Mouse (Mus musculus) neural tube, embryonic 15.5 days (tissue): ENCODE measurements around the gene Gsto1. TPM values are rescaled to one million over a fixed set of nuclear protein-coding genes. Genes with fewer than 3 reads are reported as not detected.

Experiments
- ATAC-seq: fragments of 200-750 bp; cut with Nextera tagmentation; 2 replicates; pipeline ENCODE4 v1.8.0; 2017; ENCODE audit warnings: mild to moderate bottlenecking, moderate TSS enrichment, moderate library complexity; ENCODE audit not compliant: low FRiP score
- H3K27ac ChIP-seq: fragments of 300-500 bp; sonication (generic); replicated peaks from 2 replicates; pipeline ENCODE4 v1.5.1; 2015; ENCODE audit warnings: mild to moderate bottlenecking, inconsistent platforms
- H3K27me3 ChIP-seq: fragments of 300-500 bp; sonication (generic); replicated peaks from 2 replicates; pipeline ENCODE4 v1.6.1; 2015; ENCODE audit warnings: inconsistent platforms
- H3K36me3 ChIP-seq: fragments of 300-500 bp; sonication (generic); 2 replicates; pipeline ENCODE4 v1.6.1; 2015; ENCODE audit warnings: inconsistent platforms
- H3K4me1 ChIP-seq: fragments of 300-500 bp; sonication (generic); 2 replicates; pipeline ENCODE4 v1.6.1; 2015; ENCODE audit warnings: inconsistent platforms
- H3K4me2 ChIP-seq: fragments of 300-500 bp; sonication (generic); 2 replicates; pipeline ENCODE4 v1.6.1; 2015; ENCODE audit warnings: inconsistent platforms, mild to moderate bottlenecking, moderate library complexity
- H3K4me3 ChIP-seq: fragments of 300-500 bp; sonication (generic); replicated peaks from 2 replicates; pipeline ENCODE4 v1.5.1; 2015; ENCODE audit warnings: mild to moderate bottlenecking, inconsistent platforms
- H3K9ac ChIP-seq: fragments of 300-500 bp; sonication (generic); replicated peaks from 2 replicates; pipeline ENCODE4 v1.6.1; 2015; ENCODE audit warnings: mild to moderate bottlenecking, inconsistent platforms
- H3K9me3 ChIP-seq: fragments of 300-500 bp; sonication (generic); replicated peaks from 2 replicates; pipeline ENCODE4 v1.6.1; 2016; ENCODE audit warnings: inconsistent platforms
- WGBS: fragments of 180-500 bp; shearing (Covaris S2); methylation state at CpG from one replicate; pipeline ENCODE4 v1.1.7; 2015; ENCODE audit warnings: mixed read lengths; 5-methylcytosine and 5-hydroxymethylcytosine counted together
- polyA plus RNA-seq: library from polyadenylated mRNA; unstranded; fragments of >200 nt; fragmentation: Nextera tagmentation; extraction: Ambion mirVana; gene quantifications from 2 replicates; pipeline ENCODE4 v1.2.1, GENCODE M21; 2015

Gene Gsto1
- polyA plus RNA-seq, 1 experiment from 2014 or later: 156 TPM

- WGBS: 95% methylated on average over 3 of the region's 3 CpGs
- no peak overlapping the region for H3K4me2 ChIP-seq
Measured at GRCm38 (mm10) chr19:47862581-47862980, 7.8 kb downstream of the Gsto1 start.

GRCm38 (mm10) chr19:47864051-47864450 is 9.3 kb downstream of the Gsto1 start:
- 98% methylated on average over 9 of the region's 9 CpGs for WGBS
- H3K4me2 ChIP-seq: no peak overlapping the region

More at GRCm38 (mm10) chr19:47862581-47862980, 7.8 kb downstream of the Gsto1 start:
- no peak overlapping the region for H3K27ac ChIP-seq
- ATAC-seq: no peak
- no peaks in the 10 kb centered on the region for H3K27me3 ChIP-seq
- no peaks in the 10 kb centered on the region for H3K9me3 ChIP-seq
- peaks cover 28% of the 10 kb centered on the region; the same call in 1 of the 2 replicates for H3K36me3 ChIP-seq
- peaks cover 8% of the 10 kb centered on the region for H3K4me1 ChIP-seq
- H3K4me3 ChIP-seq: no peak overlapping the region
- H3K9ac ChIP-seq: no peak overlapping the region

DNA sequence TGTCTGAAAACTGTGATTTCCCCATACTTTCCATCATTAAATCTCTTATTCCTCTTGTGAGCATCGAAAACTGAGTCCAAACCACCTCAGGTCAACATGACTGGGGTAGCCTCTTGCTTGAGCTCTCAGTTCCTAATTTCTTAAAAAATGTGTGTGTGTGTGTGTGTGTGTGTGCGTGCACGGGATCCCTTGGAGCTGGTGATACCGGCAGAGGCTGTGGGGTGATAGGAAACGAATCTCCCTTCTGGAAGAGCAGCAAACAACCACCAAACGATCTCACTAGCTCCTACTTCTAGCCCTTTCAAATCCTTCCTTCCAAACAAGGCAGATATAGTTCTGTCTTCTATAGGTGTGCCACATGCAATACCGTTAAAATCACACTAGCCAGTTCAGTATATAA is 10.0 kb downstream of the Gsto1 start:
- WGBS: 85% methylated on average over 7 of the region's 7 CpGs
- no peak overlapping the region for H3K27ac ChIP-seq
- H3K9me3 ChIP-seq: no peaks in the 10 kb centered on the region
- H3K4me3 ChIP-seq: peak overlapping the region; percentile 74
- H3K9ac ChIP-seq: peak overlapping the region; percentile 93
- peak overlapping the region; percentile 85 for H3K4me2 ChIP-seq
- no peaks in the 10 kb centered on the region for H3K27me3 ChIP-seq
- ATAC-seq: 0 out of 2 replicates have a peak, but pooled peaks have one; percentile 4
- H3K36me3 ChIP-seq: peaks cover 21% of the 10 kb centered on the region; the same call in 1 of the 2 replicates
- H3K4me1 ChIP-seq: peaks cover 8% of the 10 kb centered on the region

More at GRCm38 (mm10) chr19:47864051-47864450, 9.3 kb downstream of the Gsto1 start:
- ATAC-seq: no peak
- H3K27me3 ChIP-seq: no peaks in the 10 kb centered on the region
- peaks cover 26% of the 10 kb centered on the region; the same call in 1 of the 2 replicates for H3K36me3 ChIP-seq
- no peaks in the 10 kb centered on the region for H3K9me3 ChIP-seq
- peaks cover 8% of the 10 kb centered on the region for H3K4me1 ChIP-seq
- H3K27ac ChIP-seq: no peak overlapping the region
- no peak overlapping the region for H3K9ac ChIP-seq
- H3K4me3 ChIP-seq: no peak overlapping the region

- under 1% methylated on average over 49 of the region's 49 CpGs for WGBS
- H3K4me1 ChIP-seq: peaks cover 8% of the 10 kb centered on the region
- H3K4me3 ChIP-seq: peak within 1 kb of the TSS; percentile 74
- H3K36me3 ChIP-seq: peaks cover 17% of the 10 kb centered on the region; the same call in 1 of the 2 replicates
- H3K27ac ChIP-seq: peak within 1 kb of the TSS; percentile 94
- H3K27me3 ChIP-seq: no peaks in the 10 kb centered on the region
- peak within 1 kb of the TSS; percentile 85 for H3K4me2 ChIP-seq
- peak; percentile 100 for ATAC-seq
- H3K9ac ChIP-seq: peak within 1 kb of the TSS; percentile 93
- H3K9me3 ChIP-seq: no peaks in the 10 kb centered on the region
Measured at GRCm38 (mm10) chr19:47865353-47865947, 10.7 kb downstream of the Gsto1 start, which contains the start of gene Gsto2. Gene Gsto2 (plus strand): TSS chr19:47865534.

DNA sequence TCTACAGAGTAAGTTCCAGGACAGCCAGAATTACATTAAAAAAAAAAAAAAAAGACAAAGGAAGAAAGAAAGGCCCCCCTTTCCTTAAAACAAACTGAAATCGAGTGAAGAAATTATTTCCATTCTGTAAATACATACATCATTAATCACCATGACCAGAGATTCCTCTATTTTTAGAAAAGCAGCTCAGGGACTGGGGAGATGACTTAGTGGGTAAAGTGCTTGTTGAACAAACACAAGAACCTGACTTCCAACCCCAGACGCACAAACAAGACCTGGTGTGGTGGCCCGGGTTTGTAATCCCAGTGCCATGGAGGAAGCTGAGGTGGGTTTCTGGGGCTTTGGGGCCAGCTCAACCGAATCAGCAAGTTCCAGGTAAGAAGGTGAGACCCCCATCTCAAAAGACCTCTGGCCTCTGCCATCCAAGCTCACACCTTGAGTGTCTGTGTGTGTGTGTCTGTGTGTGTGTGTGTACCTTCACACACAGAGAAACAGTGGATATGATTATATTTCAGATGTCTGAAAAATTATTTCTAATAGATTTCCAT is 12.9 kb downstream of the Gsto1 start:
- 76% methylated on average over 4 of the region's 4 CpGs for WGBS
- no peak overlapping the region for H3K27ac ChIP-seq

DNA sequence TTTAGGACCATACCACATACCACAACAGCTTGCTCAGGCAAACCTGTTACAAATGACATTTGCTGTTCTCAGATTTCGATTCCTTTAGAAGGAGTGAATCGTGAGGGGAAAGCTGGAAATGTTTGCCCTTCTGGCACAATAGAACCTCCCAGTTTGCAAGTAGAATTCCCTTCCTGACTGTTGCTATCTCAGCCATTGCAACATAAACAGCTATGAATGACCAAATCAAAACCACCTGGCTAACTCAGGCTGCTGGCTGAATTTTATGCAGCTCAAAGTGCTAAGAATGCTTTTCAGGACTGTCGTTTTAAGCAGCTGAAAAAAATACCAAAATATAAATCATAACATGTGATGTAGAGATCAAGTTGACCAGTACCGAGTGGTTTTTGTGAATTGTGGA is 14.2 kb downstream of the Gsto1 start:
- peaks cover 8% of the 10 kb centered on the region for H3K4me1 ChIP-seq
- no peaks in the 10 kb centered on the region for H3K9me3 ChIP-seq
- ATAC-seq: no peak
- no peak overlapping the region for H3K9ac ChIP-seq
- H3K4me3 ChIP-seq: no peak overlapping the region
- H3K4me2 ChIP-seq: no peak overlapping the region
- H3K27ac ChIP-seq: no peak overlapping the region
- H3K36me3 ChIP-seq: 0 out of 2 replicates have a peak, but pooled peaks cover 5% of the 10 kb centered on the region
- no peaks in the 10 kb centered on the region for H3K27me3 ChIP-seq
- WGBS: 81% methylated on average over 4 of the region's 4 CpGs

More for the DNA sequence above, 12.9 kb downstream of the Gsto1 start:
- H3K4me3 ChIP-seq: no peak overlapping the region
- H3K9me3 ChIP-seq: no peaks in the 10 kb centered on the region
- ATAC-seq: no peak
- H3K4me2 ChIP-seq: no peak overlapping the region
- H3K9ac ChIP-seq: no peak overlapping the region
- H3K4me1 ChIP-seq: peaks cover 8% of the 10 kb centered on the region
- 0 out of 2 replicates have a peak, but pooled peaks cover 8% of the 10 kb centered on the region for H3K36me3 ChIP-seq
- no peaks in the 10 kb centered on the region for H3K27me3 ChIP-seq

DNA sequence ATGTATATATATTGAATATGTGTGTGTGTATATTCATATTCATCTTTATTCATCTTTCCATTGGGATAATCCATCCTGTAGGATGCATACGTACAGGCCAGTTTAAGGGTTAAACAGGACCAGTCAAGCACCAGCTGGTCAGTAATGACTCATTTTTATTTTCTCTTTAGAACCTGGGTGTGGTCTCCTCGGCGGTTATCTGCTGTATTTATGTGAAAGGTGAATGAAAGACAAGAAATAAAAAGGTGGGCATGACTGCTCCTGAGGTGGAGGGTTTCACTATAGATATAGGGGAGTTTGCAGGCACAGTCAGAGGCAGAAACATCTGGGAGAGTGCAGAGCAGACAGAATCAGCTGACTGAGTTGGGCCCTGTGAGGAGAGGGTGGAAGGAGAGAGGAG is 14.7 kb downstream of the Gsto1 start:
- no peak overlapping the region for H3K9ac ChIP-seq
- 65% methylated on average over 3 of the region's 3 CpGs for WGBS
- H3K36me3 ChIP-seq: no peaks in the 10 kb centered on the region
- ATAC-seq: no peak
- H3K27ac ChIP-seq: no peak overlapping the region
- H3K4me1 ChIP-seq: peaks cover 8% of the 10 kb centered on the region
- H3K9me3 ChIP-seq: no peaks in the 10 kb centered on the region
- no peak overlapping the region for H3K4me3 ChIP-seq
- H3K27me3 ChIP-seq: no peaks in the 10 kb centered on the region
- H3K4me2 ChIP-seq: no peak overlapping the region

DNA sequence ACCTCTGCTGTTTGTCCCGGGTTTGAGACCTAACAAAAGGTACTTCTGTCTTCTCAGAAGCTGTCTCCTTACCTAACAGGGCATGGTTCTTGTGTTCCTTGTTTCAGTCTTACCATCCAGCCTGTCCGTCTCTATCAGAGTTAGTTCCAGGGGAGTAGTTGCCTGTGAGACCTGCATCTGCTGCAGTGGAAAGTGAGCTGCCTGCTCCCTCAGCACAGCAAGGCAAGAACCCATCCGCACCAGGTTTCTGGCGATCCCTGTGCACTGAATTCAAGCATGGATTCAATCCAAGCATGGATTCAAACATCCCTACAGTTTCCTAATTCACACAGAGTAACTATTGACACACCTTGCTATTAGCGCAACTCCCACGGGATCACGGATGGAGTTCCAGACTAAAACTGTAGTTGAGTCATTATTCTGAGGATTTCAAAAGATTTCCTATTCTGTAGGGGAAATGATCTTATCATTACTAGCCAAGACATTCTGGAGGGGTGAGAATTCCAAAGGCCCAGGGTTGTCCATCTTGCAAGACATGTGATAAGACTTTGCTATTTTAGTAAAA is 15.4 kb downstream of the Gsto1 start:
- Histone ChIP-seq H3K4me3 (no peak overlapping the region), H3K9me3 (no peaks in the 10 kb centered on the region), H3K9ac (no peak overlapping the region), H3K4me1 (peaks cover 3% of the 10 kb centered on the region; the same call in 1 of the 2 replicates), H3K27me3 (no peaks in the 10 kb centered on the region), H3K36me3 (no peaks in the 10 kb centered on the region), H3K27ac (no peak overlapping the region), H3K4me2 (no peak overlapping the region)
- ATAC-seq: no peak
- WGBS: 77% methylated on average over 7 of the region's 7 CpGs

DNA sequence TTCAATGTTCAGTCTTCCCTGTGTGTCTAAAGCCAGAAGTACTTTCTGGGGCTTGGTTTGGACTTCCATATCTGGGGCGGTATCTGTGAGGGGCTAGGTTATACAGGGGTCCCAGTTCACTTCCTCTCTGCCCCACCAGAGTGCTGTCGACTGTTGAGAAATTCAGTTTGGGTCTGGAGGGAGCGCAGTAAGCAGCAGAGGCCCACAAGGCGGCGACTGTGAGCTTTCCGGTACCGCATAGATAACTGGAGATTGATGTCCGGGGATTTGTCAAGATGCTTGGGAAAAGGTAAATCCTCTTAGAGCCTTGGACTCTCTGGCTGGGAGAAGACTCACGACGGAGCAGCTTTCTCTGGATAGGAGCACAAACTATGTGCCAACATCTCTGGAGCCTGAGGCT is 16.7 kb downstream of the Gsto1 start:
- Histone ChIP-seq H3K9ac (no peak overlapping the region), H3K4me3 (no peak overlapping the region), H3K4me1 (no peaks in the 10 kb centered on the region), H3K9me3 (no peaks in the 10 kb centered on the region), H3K4me2 (no peak overlapping the region), H3K36me3 (no peaks in the 10 kb centered on the region), H3K27ac (no peak overlapping the region), H3K27me3 (no peaks in the 10 kb centered on the region)
- 33% methylated on average over 10 of the region's 10 CpGs for WGBS
- ATAC-seq: no peak

- Histone ChIP-seq H3K4me1 (peaks cover 3% of the 10 kb centered on the region; the same call in 1 of the 2 replicates), H3K9ac (no peak overlapping the region), H3K4me3 (no peak overlapping the region), H3K9me3 (no peaks in the 10 kb centered on the region), H3K36me3 (no peaks in the 10 kb centered on the region), H3K27me3 (no peaks in the 10 kb centered on the region), H3K4me2 (no peak overlapping the region), H3K27ac (no peak overlapping the region)
- WGBS: 86% methylated on average over 15 of the region's 15 CpGs
- no peak for ATAC-seq
Measured at GRCm38 (mm10) chr19:47876252-47876651, 21.5 kb downstream of the Gsto1 start.

DNA sequence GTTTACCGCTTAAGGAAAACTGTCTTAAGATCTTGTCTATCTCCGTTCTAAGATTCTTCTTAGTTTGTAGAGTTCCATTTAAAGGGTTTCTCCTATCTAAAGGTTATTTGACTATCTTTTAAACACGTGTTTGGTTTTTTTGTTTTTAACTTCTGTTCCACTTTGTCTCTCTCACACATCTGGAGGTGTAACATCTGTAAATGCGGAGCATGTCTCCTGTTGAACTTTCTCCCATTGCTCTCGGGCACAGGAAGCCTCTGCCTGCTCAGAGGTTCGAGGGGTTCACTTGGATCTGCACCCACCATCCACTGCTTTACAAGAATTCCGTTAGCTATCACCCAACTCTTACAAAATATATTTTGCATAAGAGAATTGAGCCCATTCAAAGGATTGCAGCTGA is 26.8 kb downstream of the Gsto1 start:
- Histone ChIP-seq H3K36me3 (no peaks in the 10 kb centered on the region), H3K4me2 (no peak overlapping the region), H3K9me3 (no peaks in the 10 kb centered on the region), H3K27ac (no peak overlapping the region), H3K27me3 (no peaks in the 10 kb centered on the region), H3K9ac (no peak overlapping the region), H3K4me1 (peaks cover 3% of the 10 kb centered on the region; the same call in 1 of the 2 replicates), H3K4me3 (no peak overlapping the region)
- no peak for ATAC-seq
- 86% methylated on average over 7 of the region's 7 CpGs for WGBS
